Mouse (Mus musculus) heart, embryonic 11.5 days (tissue): ENCODE data around the gene Otop3. TPM values are rescaled to one million over a fixed set of nuclear protein-coding genes. Genes with fewer than 3 reads are reported as not detected.

Experiments used
- ATAC-seq: fragments of 200-750 bp; cut with Nextera tagmentation; replicated peaks from 2 replicates; pipeline ENCODE4 v1.8.0; 2017; ENCODE audit warnings: moderate library complexity; ENCODE audit not compliant: insufficient number of reproducible peaks, low FRiP score, low TSS enrichment
- H3K27ac ChIP-seq: fragments of 300-500 bp; sonication (generic); 2 replicates; pipeline ENCODE4 v1.5.1; 2014; ENCODE audit warnings: mild to moderate bottlenecking, low read depth, low read length
- H3K27me3 ChIP-seq: fragments of 300-500 bp; sonication (generic); 2 replicates; pipeline ENCODE4 v1.6.1; 2014; ENCODE audit warnings: mild to moderate bottlenecking, low read length, mixed read lengths; ENCODE audit not compliant: control insufficient read depth, insufficient read depth
- H3K36me3 ChIP-seq: fragments of 300-500 bp; sonication (generic); 2 replicates; pipeline ENCODE4 v1.6.1; 2014; ENCODE audit warnings: mild to moderate bottlenecking, low read length, moderate library complexity, mixed read lengths; ENCODE audit not compliant: control insufficient read depth, insufficient read depth
- H3K4me1 ChIP-seq: fragments of 300-500 bp; sonication (generic); 2 replicates; pipeline ENCODE4 v1.6.1; 2014; ENCODE audit warnings: low read length; ENCODE audit not compliant: control insufficient read depth, insufficient read depth
- H3K4me2 ChIP-seq: fragments of 300-500 bp; sonication (generic); 2 replicates; pipeline ENCODE4 v1.6.1; 2014; ENCODE audit warnings: mild to moderate bottlenecking, moderate library complexity
- H3K4me3 ChIP-seq: fragments of 300-500 bp; sonication (generic); 2 replicates; pipeline ENCODE4 v1.5.1; 2014; ENCODE audit warnings: low read depth, low read length
- H3K9ac ChIP-seq: fragments of 300-500 bp; sonication (generic); 2 replicates; pipeline ENCODE4 v1.6.1; 2014; ENCODE audit warnings: mild to moderate bottlenecking, low read depth, low read length, moderate library complexity
- H3K9me3 ChIP-seq: fragments of 300-500 bp; sonication (generic); replicated peaks from 2 replicates; pipeline ENCODE4 v1.6.1; 2016; ENCODE audit warnings: low read length; ENCODE audit not compliant: control insufficient read depth
- WGBS: fragments of 180-500 bp; shearing (Covaris S2); extraction: QIAGEN DNeasy Blood & Tissue Kit; methylation state at CpG from one replicate; pipeline ENCODE4 v1.1.7; 2014; ENCODE audit not compliant: insufficient replicate concordance; 5-methylcytosine and 5-hydroxymethylcytosine counted together
- polyA plus RNA-seq: library from polyadenylated mRNA; unstranded; fragments of >200 nt; fragmentation: Nextera tagmentation; extraction: Ambion mirVana; gene quantifications from 2 replicates; pipeline ENCODE4 v1.2.1, GENCODE M21; 2014

The Otop3 gene
- polyA plus RNA-seq, 1 experiment from 2014 or later, result not detected

GRCm38 (mm10) chr11:115323354-115323753 lies 11.2 kb upstream of the Otop3 start:
- Histone ChIP-seq H3K9me3 (no peaks in the 10 kb centered on the region), H3K27me3 (peaks cover 80% of the 10 kb centered on the region), H3K4me2 (no peak overlapping the region), H3K4me1 (peaks cover 12% of the 10 kb centered on the region), H3K9ac (no peak overlapping the region), H3K4me3 (no peak overlapping the region), H3K36me3 (no peaks in the 10 kb centered on the region), H3K27ac (no peak overlapping the region)
- no peak for ATAC-seq
- 19% methylated on average over 32 of the region's 32 CpGs for WGBS

GRCm38 (mm10) chr11:115326730-115327129 lies 7.8 kb upstream of the Otop3 start:
- no peak overlapping the region; the same call in 1 of the 2 replicates for H3K4me2 ChIP-seq
- no peak overlapping the region for H3K4me3 ChIP-seq
- no peak overlapping the region for H3K27ac ChIP-seq
- H3K36me3 ChIP-seq, result no peaks in the 10 kb centered on the region
- ATAC-seq, result no peak
- H3K9me3 ChIP-seq, result no peaks in the 10 kb centered on the region
- peaks cover 73% of the 10 kb centered on the region for H3K27me3 ChIP-seq
- H3K4me1 ChIP-seq, result peaks cover 4% of the 10 kb centered on the region; the same call in 1 of the 2 replicates
- WGBS, result 68% methylated on average over 7 of the region's 7 CpGs
- H3K9ac ChIP-seq, result no peak overlapping the region

- Histone ChIP-seq H3K4me1 (no peaks in the 10 kb centered on the region), H3K4me2 (no peak overlapping the region), H3K27me3 (peaks cover 74% of the 10 kb centered on the region), H3K36me3 (no peaks in the 10 kb centered on the region), H3K9ac (no peak overlapping the region), H3K27ac (no peak overlapping the region), H3K9me3 (no peaks in the 10 kb centered on the region), H3K4me3 (no peak overlapping the region)
- no peak for ATAC-seq
- 68% methylated on average over 15 of the region's 15 CpGs for WGBS
Observed at GRCm38 (mm10) chr11:115329339-115329738, 5.2 kb upstream of the Otop3 start.

- H3K4me2 ChIP-seq, result no peak overlapping the region
- H3K9me3 ChIP-seq, result no peaks in the 10 kb centered on the region
- H3K4me1 ChIP-seq, result no peaks in the 10 kb centered on the region
- no peaks in the 10 kb centered on the region for H3K36me3 ChIP-seq
- 57% methylated on average over 12 of the region's 12 CpGs for WGBS
- no peak for ATAC-seq
- H3K27ac ChIP-seq, result no peak overlapping the region
- no peak overlapping the region for H3K9ac ChIP-seq
- H3K4me3 ChIP-seq, result no peak overlapping the region
- H3K27me3 ChIP-seq, result peaks cover 87% of the 10 kb centered on the region
Observed at GRCm38 (mm10) chr11:115335223-115335622, 692 bp downstream of the Otop3 start.

- peaks cover 87% of the 10 kb centered on the region for H3K27me3 ChIP-seq
- 16% methylated on average over 6 of the region's 6 CpGs for WGBS
Observed at GRCm38 (mm10) chr11:115336115-115336514, 1.6 kb downstream of the Otop3 start.

GRCm38 (mm10) chr11:115337350-115337749 lies 2.8 kb downstream of the Otop3 start:
- Histone ChIP-seq H3K4me3 (no peak overlapping the region), H3K27ac (no peak overlapping the region), H3K27me3 (peaks cover 77% of the 10 kb centered on the region), H3K9ac (no peak overlapping the region), H3K4me1 (no peaks in the 10 kb centered on the region), H3K9me3 (no peaks in the 10 kb centered on the region), H3K4me2 (no peak overlapping the region), H3K36me3 (no peaks in the 10 kb centered on the region)
- ATAC-seq, result no peak
- WGBS, result 43% methylated on average over 3 of the region's 3 CpGs

More at GRCm38 (mm10) chr11:115336115-115336514, 1.6 kb downstream of the Otop3 start:
- Histone ChIP-seq H3K9me3 (no peaks in the 10 kb centered on the region), H3K36me3 (no peaks in the 10 kb centered on the region), H3K4me3 (no peak overlapping the region), H3K4me2 (no peak overlapping the region), H3K9ac (no peak overlapping the region), H3K4me1 (no peaks in the 10 kb centered on the region), H3K27ac (no peak overlapping the region)
- no peak for ATAC-seq

GRCm38 (mm10) chr11:115337826-115338225 lies 3.3 kb downstream of the Otop3 start:
- peaks cover 73% of the 10 kb centered on the region for H3K27me3 ChIP-seq
- no peak for ATAC-seq
- no peak overlapping the region for H3K4me3 ChIP-seq
- H3K9ac ChIP-seq, result no peak overlapping the region
- H3K4me2 ChIP-seq, result no peak overlapping the region
- H3K9me3 ChIP-seq, result no peaks in the 10 kb centered on the region
- H3K4me1 ChIP-seq, result no peaks in the 10 kb centered on the region
- 57% methylated on average over 1 of the region's 1 CpGs for WGBS
- no peaks in the 10 kb centered on the region for H3K36me3 ChIP-seq
- H3K27ac ChIP-seq, result no peak overlapping the region

GRCm38 (mm10) chr11:115341246-115341645 lies 6.7 kb downstream of the Otop3 start:
- no peaks in the 10 kb centered on the region for H3K4me1 ChIP-seq
- H3K4me2 ChIP-seq, result no peak overlapping the region
- no peaks in the 10 kb centered on the region for H3K9me3 ChIP-seq
- WGBS, result 61% methylated on average over 2 of the region's 2 CpGs
- peaks cover 67% of the 10 kb centered on the region for H3K27me3 ChIP-seq
- no peak for ATAC-seq
- H3K9ac ChIP-seq, result no peak overlapping the region
- H3K36me3 ChIP-seq, result no peaks in the 10 kb centered on the region
- no peak overlapping the region for H3K4me3 ChIP-seq
- no peak overlapping the region for H3K27ac ChIP-seq

- H3K9ac ChIP-seq, result no peak overlapping the region
- WGBS, result 58% methylated on average over 6 of the region's 6 CpGs
- H3K4me1 ChIP-seq, result no peaks in the 10 kb centered on the region
- no peak overlapping the region for H3K27ac ChIP-seq
- H3K9me3 ChIP-seq, result no peaks in the 10 kb centered on the region
- no peak overlapping the region for H3K4me2 ChIP-seq
- H3K27me3 ChIP-seq, result peaks cover 67% of the 10 kb centered on the region
- ATAC-seq, result no peak
- H3K4me3 ChIP-seq, result no peak overlapping the region
- H3K36me3 ChIP-seq, result no peaks in the 10 kb centered on the region
Observed at GRCm38 (mm10) chr11:115341866-115342265, 7.3 kb downstream of the Otop3 start.
